Mouse (Mus musculus) cerebellum, postnatal 25 days (tissue): ENCODE results near the gene Aldh1a3.
A peak's percentile ranks its signal among the peaks of the same experiment; 100 is the strongest.

Experiments
- DNase-seq, 2 experiments: peaks; one replicate each; pipeline ENCODE4 v3.0.0; 2021; ENCODE audit warnings: mixed read lengths in 2 of 2

Aldh1a3 gene

DNA sequence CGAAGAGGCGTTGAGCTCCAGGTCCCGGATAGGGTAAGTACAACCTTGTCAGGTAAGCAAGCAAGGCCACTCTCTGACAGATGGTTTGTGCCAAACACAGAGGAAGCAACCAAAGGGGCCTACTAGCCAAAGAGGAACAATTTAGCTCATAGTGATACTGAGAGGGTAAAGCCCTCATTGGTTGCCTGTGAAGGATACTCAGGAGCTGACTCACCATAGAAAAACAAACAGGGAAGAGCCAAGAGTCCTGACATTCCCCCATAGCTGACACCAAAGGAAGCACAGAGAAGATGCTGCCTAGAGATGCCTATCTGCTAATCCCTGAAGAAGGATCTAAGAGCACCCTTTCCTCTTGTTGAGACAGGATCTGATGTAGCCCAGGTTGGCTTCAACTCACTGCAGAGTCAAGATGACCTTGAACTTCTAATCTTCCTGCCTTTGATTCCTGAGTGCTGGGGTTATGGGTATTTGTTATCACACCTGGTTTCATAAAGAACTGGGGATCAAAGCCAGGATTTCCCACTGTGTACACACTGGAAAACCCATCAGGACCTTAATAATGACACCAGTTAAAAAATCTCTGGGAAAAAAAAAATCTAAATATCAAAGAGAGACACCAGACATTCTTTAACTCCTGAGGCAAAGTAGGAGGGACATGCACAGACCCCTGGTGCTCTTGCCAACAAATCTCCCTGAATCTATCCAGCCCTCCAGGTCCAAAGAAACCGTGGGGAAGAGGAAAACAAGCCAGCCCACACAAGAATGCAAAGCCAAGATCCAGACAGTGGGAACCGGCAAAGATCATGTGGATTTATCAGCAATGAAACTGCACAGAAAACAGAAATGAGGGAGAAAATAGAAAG, 58.0 kb downstream of the Aldh1a3 start:
- no peak for DNase-seq

DNA sequence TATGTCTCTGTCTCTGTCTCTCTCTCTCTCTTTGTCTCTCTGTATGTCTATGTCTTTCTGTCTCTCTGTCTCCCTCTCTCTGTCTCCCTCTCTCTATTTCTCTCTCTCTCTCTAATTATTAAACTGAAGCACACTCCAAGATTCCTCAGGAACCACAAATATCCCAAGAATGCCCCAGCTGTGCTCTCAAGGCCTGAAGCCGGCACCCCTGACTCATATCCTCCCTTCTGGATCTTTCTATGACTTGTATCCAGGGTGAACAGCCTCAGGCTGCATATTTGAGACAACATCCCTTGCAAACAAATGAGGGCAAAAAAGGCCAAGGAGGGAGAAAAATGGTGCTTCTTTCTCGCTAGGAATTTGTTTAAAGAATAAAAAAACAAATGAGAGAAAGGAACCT, 61.4 kb downstream of the Aldh1a3 start, which contains the start of gene Gm10974:
Gm10974 (plus strand) TSS at position 2 of the 400 bp plus-strand sequence.
- DNase-seq = no peak

GRCm38 (mm10) chr7:66365411-66365810, 61.9 kb downstream of the Aldh1a3 start:
- no peak for DNase-seq

- DNase-seq = no peak
These were observed 62.8 kb downstream of the Aldh1a3 start for GRCm38 (mm10) chr7:66364491-66364890.

- DNase-seq = no peak
These were observed 68.3 kb downstream of the Aldh1a3 start for GRCm38 (mm10) chr7:66359044-66359443.

GRCm38 (mm10) chr7:66358461-66358860, 68.9 kb downstream of the Aldh1a3 start:
- DNase-seq = no peak

GRCm38 (mm10) chr7:66355791-66356522, 71.4 kb downstream of the Aldh1a3 start:
- no peak for DNase-seq

DNA sequence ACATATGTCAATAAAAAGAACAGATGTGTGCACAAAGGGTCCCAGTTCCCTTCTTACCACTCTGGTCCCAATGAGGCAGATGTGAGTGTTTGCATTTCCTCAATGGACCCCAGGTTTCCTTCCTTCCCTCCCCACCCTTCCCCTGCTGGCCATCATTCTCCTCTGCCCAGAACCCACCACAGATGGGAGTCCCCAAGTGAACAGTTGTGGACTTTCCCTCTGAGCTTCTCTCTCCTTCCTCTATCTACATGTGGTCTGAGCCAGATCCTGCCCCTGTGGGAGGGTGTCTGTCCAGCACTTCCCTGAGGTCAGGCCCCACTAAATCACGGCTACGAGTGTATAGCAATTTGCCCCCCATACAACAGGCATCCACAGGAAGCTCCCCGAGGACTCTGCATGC, 72.4 kb downstream of the Aldh1a3 start:
- no peak for DNase-seq

- no peak for DNase-seq
These were observed 76.2 kb downstream of the Aldh1a3 start for GRCm38 (mm10) chr7:66351074-66351473.

DNA sequence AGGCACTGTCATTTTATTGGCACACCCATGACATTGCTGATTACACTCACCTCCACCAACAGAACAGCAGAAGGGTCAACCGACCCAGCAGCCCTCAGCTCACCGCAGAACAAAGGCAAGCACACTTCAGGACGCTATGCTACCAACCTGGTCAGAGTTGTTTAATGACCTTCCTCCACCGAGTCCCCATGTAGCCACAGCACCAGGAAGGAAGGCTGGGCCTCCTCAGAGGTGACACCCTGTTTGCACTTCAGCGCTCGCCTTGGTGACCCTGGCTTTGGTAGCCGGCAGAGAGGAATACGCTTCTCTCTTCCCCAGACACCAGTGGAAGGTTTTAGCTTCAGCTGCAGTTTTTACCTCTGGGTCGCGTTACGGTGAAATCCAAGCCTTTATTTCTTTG, 77.6 kb downstream of the Aldh1a3 start:
- DNase-seq = no peak

DNA sequence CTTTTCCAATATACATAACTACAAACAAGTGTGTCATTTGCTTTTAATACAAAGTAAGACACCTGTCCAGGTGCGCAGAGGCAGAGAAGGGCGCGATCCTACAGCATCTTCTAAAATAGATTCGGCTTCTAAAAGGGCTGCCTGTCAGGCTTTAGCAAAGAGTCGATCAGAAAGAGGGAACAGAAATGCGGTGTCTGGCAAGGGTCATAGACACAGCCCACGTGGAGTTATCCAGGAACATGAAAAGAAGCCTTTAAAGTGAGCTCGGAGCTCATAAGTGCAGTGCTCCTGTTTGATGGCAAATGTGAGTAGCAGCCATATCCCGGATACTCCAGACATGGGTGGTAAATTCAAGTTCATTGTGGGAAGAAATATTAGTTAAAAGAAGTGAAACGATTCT, 78.7 kb downstream of the Aldh1a3 start:
- DNase-seq = no peak

GRCm38 (mm10) chr7:66346959-66347663, 80.2 kb downstream of the Aldh1a3 start:
- DNase-seq = no peak

GRCm38 (mm10) chr7:66343307-66343706, 84.0 kb downstream of the Aldh1a3 start:
- no peak for DNase-seq

DNA sequence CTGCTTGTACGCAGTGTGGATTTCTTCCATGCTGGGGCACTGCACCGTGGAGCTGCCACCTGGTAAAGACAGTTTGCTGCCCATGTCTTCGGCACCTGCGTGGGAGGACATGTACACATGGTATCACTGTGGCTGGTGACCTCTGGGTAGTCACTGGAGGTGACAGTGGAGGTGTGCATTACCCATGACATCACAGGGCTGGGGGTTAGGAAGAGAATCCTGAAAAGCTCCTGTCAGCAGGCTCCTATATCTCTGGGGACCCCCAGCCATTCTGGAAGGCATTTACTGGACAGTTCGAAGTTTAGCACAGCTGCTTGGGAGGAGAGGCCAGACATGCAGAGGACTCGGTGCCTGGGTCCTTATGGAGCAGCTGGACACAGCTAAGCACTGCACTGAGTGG, 84.5 kb downstream of the Aldh1a3 start:
- DNase-seq = no peak

DNA sequence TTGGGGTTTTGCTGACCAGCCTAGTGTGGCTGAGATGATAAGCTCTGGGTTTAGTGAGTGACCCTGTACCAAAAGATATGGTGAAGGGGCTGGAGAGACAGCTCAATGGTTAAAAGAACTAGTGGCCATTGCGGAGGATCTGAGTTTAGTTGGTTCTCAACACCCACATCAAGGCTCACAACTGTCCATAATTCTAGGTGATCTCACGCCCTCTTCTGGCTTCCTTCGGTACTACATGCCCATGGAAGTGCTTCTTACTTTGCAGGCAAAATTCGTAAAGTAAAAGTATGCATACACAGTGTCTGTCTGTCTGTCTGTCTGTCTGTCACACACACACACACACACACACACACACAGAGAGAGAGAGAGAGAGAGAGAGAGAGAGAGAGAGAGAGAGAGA, 85.0 kb downstream of the Aldh1a3 start:
- DNase-seq = peak in 1 of 2 experiments; percentile 31
